Mouse (Mus musculus): Measurements from ENCODE around the gene Gys2. TPM values are rescaled to one million over a fixed set of nuclear protein-coding genes. Genes with fewer than 3 reads are reported as not detected.

Gys2 gene
- polyA plus RNA-seq, 1 experiment from 2014 or later: not detected

- peaks cover 4% of the 10 kb centered on the region; the same call in 1 of the 2 replicates for H3K4me1 ChIP-seq (replicated peaks; ENCODE audit: control insufficient read depth, insufficient read depth, low read length)
- H3K4me2 ChIP-seq (ENCODE audit: low read length): peak overlapping the region; percentile 52
- WGBS: under 1% methylated on average over 21 of the region's 24 CpGs
- ATAC-seq: no peak
- no peaks in the 10 kb centered on the region for H3K9me3 ChIP-seq (ENCODE audit: control insufficient read depth, low read length)
- H3K27me3 ChIP-seq (replicated peaks; ENCODE audit: control insufficient read depth, insufficient read depth, low read length): peaks cover 19% of the 10 kb centered on the region
- no peak overlapping the region for H3K27ac ChIP-seq (ENCODE audit: low read length)
- H3K36me3 ChIP-seq (ENCODE audit: control insufficient read depth, insufficient read depth): no peaks in the 10 kb centered on the region
- H3K9ac ChIP-seq (replicated peaks; ENCODE audit: low read depth, low read length): peak overlapping the region; percentile 48
- H3K4me3 ChIP-seq (replicated peaks; ENCODE audit: low read length): peak overlapping the region; percentile 29
These were observed 58.3 kb downstream of the Gys2 start for GRCm38 (mm10) chr6:142414597-142414996.

GRCm38 (mm10) chr6:142413845-142414244 lies 59.1 kb downstream of the Gys2 start:
- ATAC-seq: no peak
- Histone ChIP-seq H3K9ac (replicated peaks; ENCODE audit: low read depth, low read length) (no peak overlapping the region), H3K27me3 (replicated peaks; ENCODE audit: control insufficient read depth, insufficient read depth, low read length) (peaks cover 19% of the 10 kb centered on the region), H3K4me3 (replicated peaks; ENCODE audit: low read length) (no peak overlapping the region), H3K9me3 (ENCODE audit: control insufficient read depth, low read length) (no peaks in the 10 kb centered on the region), H3K4me2 (ENCODE audit: low read length) (no peak overlapping the region), H3K27ac (ENCODE audit: low read length) (no peak overlapping the region), H3K4me1 (replicated peaks; ENCODE audit: control insufficient read depth, insufficient read depth, low read length) (peaks cover 4% of the 10 kb centered on the region; the same call in 1 of the 2 replicates), H3K36me3 (ENCODE audit: control insufficient read depth, insufficient read depth) (no peaks in the 10 kb centered on the region)
- 9% methylated on average over 12 of the region's 12 CpGs for WGBS

GRCm38 (mm10) chr6:142412906-142413491 lies 59.9 kb downstream of the Gys2 start, which contains the start of gene Spx:
Gene Spx (plus strand): TSS chr6:142413441.
- no peaks in the 10 kb centered on the region for H3K9me3 ChIP-seq (ENCODE audit: control insufficient read depth, low read length)
- H3K27ac ChIP-seq (ENCODE audit: low read length): no peak within 1 kb of the TSS
- peak within 1 kb of the TSS; percentile 52; the same call in 1 of the 2 replicates for H3K4me2 ChIP-seq (ENCODE audit: low read length)
- H3K4me1 ChIP-seq (replicated peaks; ENCODE audit: control insufficient read depth, insufficient read depth, low read length): peaks cover 4% of the 10 kb centered on the region; the same call in 1 of the 2 replicates
- no peaks in the 10 kb centered on the region for H3K36me3 ChIP-seq (ENCODE audit: control insufficient read depth, insufficient read depth)
- H3K9ac ChIP-seq (replicated peaks; ENCODE audit: low read depth, low read length): no peak within 1 kb of the TSS
- WGBS: 65% methylated on average over 11 of the region's 11 CpGs
- peaks cover 19% of the 10 kb centered on the region for H3K27me3 ChIP-seq (replicated peaks; ENCODE audit: control insufficient read depth, insufficient read depth, low read length)
- H3K4me3 ChIP-seq (replicated peaks; ENCODE audit: low read length): no peak within 1 kb of the TSS
- ATAC-seq: no peak

GRCm38 (mm10) chr6:142411140-142411539 lies 61.8 kb downstream of the Gys2 start:
- Histone ChIP-seq H3K9ac (replicated peaks; ENCODE audit: low read depth, low read length) (no peak overlapping the region), H3K4me3 (replicated peaks; ENCODE audit: low read length) (no peak overlapping the region), H3K4me1 (replicated peaks; ENCODE audit: control insufficient read depth, insufficient read depth, low read length) (peaks cover 4% of the 10 kb centered on the region; the same call in 1 of the 2 replicates), H3K4me2 (ENCODE audit: low read length) (no peak overlapping the region), H3K36me3 (ENCODE audit: control insufficient read depth, insufficient read depth) (no peaks in the 10 kb centered on the region), H3K9me3 (ENCODE audit: control insufficient read depth, low read length) (no peaks in the 10 kb centered on the region), H3K27ac (ENCODE audit: low read length) (no peak overlapping the region), H3K27me3 (replicated peaks; ENCODE audit: control insufficient read depth, insufficient read depth, low read length) (peaks cover 15% of the 10 kb centered on the region)
- peak; percentile 50 for ATAC-seq
- 0% methylated on average over 1 of the region's 1 CpGs for WGBS

GRCm38 (mm10) chr6:142395756-142396155 lies 77.2 kb downstream of the Gys2 start:
- Histone ChIP-seq H3K27me3 (replicated peaks; ENCODE audit: control insufficient read depth, insufficient read depth, low read length) (no peaks in the 10 kb centered on the region), H3K27ac (ENCODE audit: low read length) (no peak overlapping the region), H3K9ac (replicated peaks; ENCODE audit: low read depth, low read length) (no peak overlapping the region), H3K9me3 (ENCODE audit: control insufficient read depth, low read length) (no peaks in the 10 kb centered on the region), H3K4me2 (ENCODE audit: low read length) (no peak overlapping the region), H3K36me3 (ENCODE audit: control insufficient read depth, insufficient read depth) (peaks cover 7% of the 10 kb centered on the region), H3K4me3 (replicated peaks; ENCODE audit: low read length) (no peak overlapping the region), H3K4me1 (replicated peaks; ENCODE audit: control insufficient read depth, insufficient read depth, low read length) (no peaks in the 10 kb centered on the region)
- 96% methylated on average over 6 of the region's 6 CpGs for WGBS
- ATAC-seq: no peak

- Histone ChIP-seq H3K27me3 (replicated peaks; ENCODE audit: control insufficient read depth, insufficient read depth, low read length) (no peaks in the 10 kb centered on the region), H3K9me3 (ENCODE audit: control insufficient read depth, low read length) (no peaks in the 10 kb centered on the region), H3K4me3 (replicated peaks; ENCODE audit: low read length) (no peak overlapping the region), H3K9ac (replicated peaks; ENCODE audit: low read depth, low read length) (no peak overlapping the region), H3K4me1 (replicated peaks; ENCODE audit: control insufficient read depth, insufficient read depth, low read length) (no peaks in the 10 kb centered on the region), H3K27ac (ENCODE audit: low read length) (no peak overlapping the region), H3K4me2 (ENCODE audit: low read length) (no peak overlapping the region), H3K36me3 (ENCODE audit: control insufficient read depth, insufficient read depth) (peaks cover 7% of the 10 kb centered on the region)
- no peak for ATAC-seq
- WGBS: 79% methylated on average over 5 of the region's 5 CpGs
These were observed 78.2 kb downstream of the Gys2 start for GRCm38 (mm10) chr6:142394669-142395068.

- H3K9me3 ChIP-seq (ENCODE audit: control insufficient read depth, low read length): no peaks in the 10 kb centered on the region
- H3K4me1 ChIP-seq (replicated peaks; ENCODE audit: control insufficient read depth, insufficient read depth, low read length): peaks cover 12% of the 10 kb centered on the region
- WGBS: 91% methylated on average over 5 of the region's 5 CpGs
- no peak overlapping the region for H3K4me2 ChIP-seq (ENCODE audit: low read length)
- no peak overlapping the region for H3K4me3 ChIP-seq (replicated peaks; ENCODE audit: low read length)
- no peak for ATAC-seq
- H3K9ac ChIP-seq (replicated peaks; ENCODE audit: low read depth, low read length): no peak overlapping the region
- H3K27ac ChIP-seq (ENCODE audit: low read length): no peak overlapping the region
- peaks cover 7% of the 10 kb centered on the region for H3K36me3 ChIP-seq (ENCODE audit: control insufficient read depth, insufficient read depth)
- H3K27me3 ChIP-seq (replicated peaks; ENCODE audit: control insufficient read depth, insufficient read depth, low read length): no peaks in the 10 kb centered on the region
These were observed 80.6 kb downstream of the Gys2 start for GRCm38 (mm10) chr6:142392312-142392711.

GRCm38 (mm10) chr6:142389101-142389500 lies 83.8 kb downstream of the Gys2 start:
- 88% methylated on average over 2 of the region's 2 CpGs for WGBS
- Histone ChIP-seq H3K4me2 (ENCODE audit: low read length) (no peak overlapping the region), H3K9me3 (ENCODE audit: control insufficient read depth, low read length) (no peaks in the 10 kb centered on the region), H3K4me1 (replicated peaks; ENCODE audit: control insufficient read depth, insufficient read depth, low read length) (peaks cover 16% of the 10 kb centered on the region), H3K4me3 (replicated peaks; ENCODE audit: low read length) (no peak overlapping the region), H3K27ac (ENCODE audit: low read length) (no peak overlapping the region), H3K36me3 (ENCODE audit: control insufficient read depth, insufficient read depth) (peaks cover 4% of the 10 kb centered on the region; the same call in 1 of the 2 replicates), H3K27me3 (replicated peaks; ENCODE audit: control insufficient read depth, insufficient read depth, low read length) (no peaks in the 10 kb centered on the region), H3K9ac (replicated peaks; ENCODE audit: low read depth, low read length) (no peak overlapping the region)
- ATAC-seq: no peak

GRCm38 (mm10) chr6:142387755-142388271 lies 85.1 kb downstream of the Gys2 start:
- no peaks in the 10 kb centered on the region for H3K27me3 ChIP-seq (replicated peaks; ENCODE audit: control insufficient read depth, insufficient read depth, low read length)
- no peaks in the 10 kb centered on the region for H3K36me3 ChIP-seq (ENCODE audit: control insufficient read depth, insufficient read depth)
- no peak overlapping the region for H3K27ac ChIP-seq (ENCODE audit: low read length)
- H3K4me3 ChIP-seq (replicated peaks; ENCODE audit: low read length): peak overlapping the region; percentile 93
- ATAC-seq: no peak
- peaks cover 16% of the 10 kb centered on the region for H3K4me1 ChIP-seq (replicated peaks; ENCODE audit: control insufficient read depth, insufficient read depth, low read length)
- peak overlapping the region; percentile 68 for H3K4me2 ChIP-seq (ENCODE audit: low read length)
- 20% methylated on average over 8 of the region's 8 CpGs for WGBS
- H3K9me3 ChIP-seq (ENCODE audit: control insufficient read depth, low read length): no peaks in the 10 kb centered on the region
- H3K9ac ChIP-seq (replicated peaks; ENCODE audit: low read depth, low read length): peak overlapping the region; percentile 88

Data from forebrain, embryonic 16.5 days (tissue).